In the genomic region with DNA sequence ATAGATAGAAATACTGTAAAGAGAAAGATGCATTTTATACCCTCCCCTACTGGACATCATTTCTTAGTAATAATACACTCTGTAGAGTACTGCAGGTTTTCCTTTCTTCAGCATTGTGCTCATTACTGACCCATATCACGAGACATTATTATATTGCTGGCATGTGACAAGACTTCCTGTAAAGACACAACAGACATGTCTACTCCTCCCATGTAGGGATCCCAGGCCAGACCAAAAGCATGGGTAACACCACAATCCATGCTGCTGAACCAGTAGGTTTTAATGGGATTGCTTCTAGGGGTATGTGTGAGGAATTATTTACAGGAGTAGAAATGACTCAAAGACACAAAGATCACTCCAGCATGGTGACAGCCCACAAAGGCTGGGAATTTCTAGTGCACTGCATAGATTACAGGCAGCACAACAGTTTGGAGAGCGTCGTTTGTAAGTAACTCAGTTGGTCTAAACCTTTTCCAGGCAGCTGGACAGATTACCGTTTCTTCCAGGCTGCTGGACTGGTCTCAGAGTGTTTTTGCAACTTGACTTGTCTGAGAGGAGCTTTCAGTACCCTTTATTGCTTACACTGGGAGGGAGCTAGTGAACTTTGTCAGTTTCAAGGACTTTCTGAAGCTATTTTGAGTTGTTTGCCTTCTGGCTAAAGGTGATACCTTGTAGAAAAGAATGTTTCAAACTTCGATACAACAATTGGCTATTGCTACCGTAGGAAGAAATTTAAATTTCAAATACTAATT, we compare ENCODE assay signal across 27 mouse cellular contexts.
A peak's percentile ranks its signal among the peaks of the same experiment; 100 is the strongest.
DNase-seq lines count a peak whose midpoint lies in the region; ATAC-seq and TF ChIP-seq lines count a peak whose summit lies in the region.
"Had no signal": no experiment of that assay in that cellular context is flagged by ENCODE, and none has a peak within 500 bp of the region (broad histone marks: within the 10 kb centered on the region; RNA-seq: fewer than 3 reads in every experiment).

No protein-coding gene starts in this region.

- no peaks in the 10 kb centered on the region for H3K4me1 ChIP-seq in lung, postnatal 0 days (ENCODE audit: insufficient read depth, low read depth, low read length)
- no peaks in the 10 kb centered on the region; the same call in 1 of the 2 replicates for H3K4me1 ChIP-seq in cortical plate, adult 2 months (ENCODE audit: control insufficient read depth, insufficient read depth, low read length)
- H3K4me1 ChIP-seq in intestine, postnatal 0 days (replicated peaks; ENCODE audit: control insufficient read depth, insufficient read depth, low read length) = no peaks in the 10 kb centered on the region
- H3K4me1 ChIP-seq: embryonic facial prominence, embryonic 10.5 days; embryonic facial prominence, embryonic 13.5 days; forebrain, embryonic 12.5 days; forebrain, embryonic 15.5 days; heart, embryonic 10.5 days; heart, embryonic 13.5 days had no signal

- WGBS in lung, postnatal 0 days = 59% methylated on average over 6 of the region's 6 CpGs
- WGBS in intestine, postnatal 0 days = 58% methylated on average over 6 of the region's 6 CpGs

- DNase-seq in adrenal gland, postnatal 10 days = peak; percentile 4
- no peak for DNase-seq in adrenal gland, adult 8-10 months
- peak; percentile 21 for DNase-seq in lung, postnatal 0 days (ENCODE audit: low spot score)
- DNase-seq in lung, postnatal 4 days = no peak
- DNase-seq: adrenal gland, postnatal 14 days; cerebellum, adult 11 months; cerebellum, adult 2 months; cerebellum, adult 9-11 months; cerebellum, postnatal 25 days; embryo, embryonic 11 days; gastrocnemius, postnatal 10 days; gastrocnemius, postnatal 36 days; heart, adult 2 months; heart, postnatal 14 days; heart, postnatal 4 days had no signal

- H3K9me3 ChIP-seq in lung, postnatal 0 days (ENCODE audit: low read length) = no peaks in the 10 kb centered on the region
- H3K9me3 ChIP-seq in intestine, postnatal 0 days (ENCODE audit: control insufficient read depth) = no peaks in the 10 kb centered on the region
- H3K9me3 ChIP-seq: embryonic facial prominence, embryonic 10.5 days; embryonic facial prominence, embryonic 13.5 days; forebrain, embryonic 12.5 days; forebrain, embryonic 15.5 days; heart, embryonic 10.5 days; heart, embryonic 13.5 days had no signal

- TF ChIP-seq POLR2A in cortical plate, adult 2 months (IDR thresholded peaks at IDR 0.05; ENCODE audit: extremely low read depth, insufficient read depth, low read length) = no peak

- TF ChIP-seq EP300 in lung, postnatal 0 days (IDR thresholded peaks at IDR 0.05) = no peak

- H3K36me3 ChIP-seq in lung, postnatal 0 days (ENCODE audit: insufficient read depth, low read length) = no peaks in the 10 kb centered on the region
- no peaks in the 10 kb centered on the region for H3K36me3 ChIP-seq in intestine, postnatal 0 days (ENCODE audit: control insufficient read depth, insufficient read depth)
- H3K36me3 ChIP-seq: embryonic facial prominence, embryonic 10.5 days; embryonic facial prominence, embryonic 13.5 days; forebrain, embryonic 12.5 days; forebrain, embryonic 15.5 days; heart, embryonic 10.5 days; heart, embryonic 13.5 days had no signal

- no peak overlapping the region for H3K4me3 ChIP-seq in lung, postnatal 0 days (ENCODE audit: low read depth, low read length)
- H3K4me3 ChIP-seq in cortical plate, adult 2 months (ENCODE audit: insufficient read depth, low read length) = no peak overlapping the region
- no peak overlapping the region for H3K4me3 ChIP-seq in intestine, postnatal 0 days (ENCODE audit: low read depth, low read length)
- H3K4me3 ChIP-seq: embryonic facial prominence, embryonic 10.5 days; embryonic facial prominence, embryonic 13.5 days; erythroblast, embryonic 14.5 days; forebrain, embryonic 12.5 days; forebrain, embryonic 15.5 days; heart, adult 2 months; heart, embryonic 10.5 days; heart, embryonic 13.5 days had no signal

- H3K4me2 ChIP-seq in lung, postnatal 0 days (replicated peaks; ENCODE audit: low read depth, low read length) = no peak overlapping the region
- no peak overlapping the region for H3K4me2 ChIP-seq in intestine, postnatal 0 days (replicated peaks; ENCODE audit: low read depth)
- H3K4me2 ChIP-seq: embryonic facial prominence, embryonic 13.5 days; forebrain, embryonic 12.5 days; forebrain, embryonic 15.5 days; heart, embryonic 13.5 days; hindbrain, embryonic 14.5 days had no signal

- H3K27me3 ChIP-seq in lung, postnatal 0 days (replicated peaks; ENCODE audit: insufficient read depth, low read length) = no peaks in the 10 kb centered on the region
- H3K27me3 ChIP-seq in intestine, postnatal 0 days (replicated peaks; ENCODE audit: control insufficient read depth, insufficient read depth, low read length) = no peaks in the 10 kb centered on the region
- H3K27me3 ChIP-seq: embryonic facial prominence, embryonic 13.5 days; forebrain, embryonic 12.5 days; forebrain, embryonic 15.5 days; heart, embryonic 13.5 days had no signal

- TF ChIP-seq CTCF in lung, postnatal 0 days (IDR thresholded peaks at IDR 0.05) = no peak
- no peak for TF ChIP-seq CTCF in cortical plate, adult 2 months (IDR thresholded peaks at IDR 0.05; ENCODE audit: extremely low read depth, insufficient read depth, low read length)
- no peak for TF ChIP-seq CTCF in intestine, postnatal 0 days (IDR thresholded peaks at IDR 0.05; ENCODE audit: low read depth)

- no peak overlapping the region for H3K9ac ChIP-seq in lung, postnatal 0 days (replicated peaks; ENCODE audit: low read depth)
- no peak overlapping the region for H3K9ac ChIP-seq in intestine, postnatal 0 days (ENCODE audit: low read depth, low read length)
- H3K9ac ChIP-seq: embryonic facial prominence, embryonic 13.5 days; forebrain, embryonic 12.5 days; forebrain, embryonic 15.5 days; heart, embryonic 13.5 days; hindbrain, embryonic 14.5 days had no signal

- no peak for ATAC-seq in lung, postnatal 0 days
- ATAC-seq in intestine, postnatal 0 days = peak; percentile 90
- ATAC-seq in megakaryocyte-erythroid progenitor cell, adult 5-6 weeks (replicated peaks; ENCODE audit: low FRiP score, low TSS enrichment, poor library complexity, severe bottlenecking) = no peak
- ATAC-seq: activated CD4-positive, CD25-positive, alpha-beta regulatory T cell, adult 4 months; forebrain, embryonic 15.5 days had no signal

- no peak overlapping the region for H3K27ac ChIP-seq in lung, postnatal 0 days (ENCODE audit: low read length)
- peak overlapping the region; percentile 29; the same call in 1 of the 2 replicates for H3K27ac ChIP-seq in cortical plate, adult 2 months (ENCODE audit: insufficient read depth, low read length)
- H3K27ac ChIP-seq in intestine, postnatal 0 days (ENCODE audit: low read depth, low read length) = no peak overlapping the region
- H3K27ac ChIP-seq: embryonic facial prominence, embryonic 10.5 days; embryonic facial prominence, embryonic 13.5 days; forebrain, embryonic 12.5 days; forebrain, embryonic 15.5 days; heart, adult 2 months; heart, embryonic 10.5 days; heart, embryonic 13.5 days; hindbrain, embryonic 14.5 days had no signal

Comparison
In these comparisons a context has a peak if more than half of its experiments do, and no peak if none do; other contexts are left out.
1. DNase-seq: peak in adrenal gland, postnatal 10 days (single experiment) and lung, postnatal 0 days (single experiment); none in adrenal gland, adult 8-10 months (single experiment) and lung, postnatal 4 days (0 of 2).